Mouse (Mus musculus): ENCODE results near the gene Rarres2. TPM values are rescaled to one million over a fixed set of nuclear protein-coding genes. Genes with fewer than 3 reads are reported as not detected.

The Rarres2 gene
- 0.18 and 0.42 TPM in 2 replicates for total RNA-seq (2012; rRNA removed)

DNA sequence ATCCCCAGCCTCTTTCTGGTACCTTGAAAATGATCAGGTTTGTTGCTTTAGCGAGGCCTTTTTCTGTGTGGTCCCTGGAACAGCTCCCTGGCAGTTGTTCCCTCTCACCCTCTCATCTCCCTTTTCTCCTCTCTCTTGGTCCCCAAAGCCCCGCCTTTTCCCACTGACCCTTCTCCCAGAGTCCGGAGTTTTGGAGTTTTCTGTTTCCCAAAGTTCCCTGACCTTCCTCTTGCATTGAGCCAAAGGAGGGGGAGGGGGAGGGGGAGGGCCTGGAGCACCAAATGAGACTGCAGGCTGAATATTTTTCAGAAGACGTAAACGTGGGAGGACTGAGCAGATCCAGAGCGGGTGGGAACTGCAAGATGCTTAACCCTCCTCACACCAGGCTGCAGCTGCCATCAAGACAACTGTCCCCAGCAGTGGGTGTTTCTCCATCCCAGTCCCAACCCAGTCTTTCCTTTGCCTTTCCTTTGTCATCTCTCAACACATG lies at the start of gene Rarres2:
TSS of gene Rarres2 (minus strand) at position 218 of the 490 bp plus-strand sequence.
- no peaks in the 10 kb centered on the region for H3K4me1 ChIP-seq (ENCODE audit: control insufficient read depth in 2 of 2, insufficient read depth in 2 of 2, low read length in 2 of 2, poor library complexity in 1 of 2)
- no peak for DNase-seq (ENCODE audit: low read depth, low spot score)
- H3K4me3 ChIP-seq (ENCODE audit: insufficient read depth in 1 of 2, low read depth in 1 of 2, low read length in 2 of 2, poor library complexity in 1 of 2, severe bottlenecking in 1 of 2) = no peak within 1 kb of the TSS
- H3K36me3 ChIP-seq (ENCODE audit: control insufficient read depth, insufficient read depth, low read length, poor library complexity, severe bottlenecking) = no peaks in the 10 kb centered on the region
- no peak within 1 kb of the TSS for H3K9ac ChIP-seq (ENCODE audit: insufficient read depth, low read depth, low read length, poor library complexity, severe bottlenecking)
- H3K27ac ChIP-seq (ENCODE audit: insufficient read depth, low read depth, low read length, poor library complexity, severe bottlenecking) = no peak within 1 kb of the TSS
- TF ChIP-seq HCFC1 (IDR thresholded peaks at IDR 0.05; ENCODE audit: borderline replicate concordance, insufficient read depth, low read length) = no peak
- TF ChIP-seq MAFK (IDR thresholded peaks at IDR 0.05; ENCODE audit: insufficient read depth, low read depth, low read length) = no peak
- TF ChIP-seq ZNF384 (IDR thresholded peaks at IDR 0.05; ENCODE audit: low read depth, low read length) = no peak
- no peak for TF ChIP-seq ZC3H11A (IDR thresholded peaks at IDR 0.05; ENCODE audit: borderline replicate concordance, low read depth, low read length)
- TF ChIP-seq CHD2 (IDR thresholded peaks at IDR 0.05; ENCODE audit: low read depth, low read length) = no peak
- in situ Hi-C loops (cut with MboI; ENCODE audit: low sequenced_read_pairs in 2 of 2, unreplicated experiment in 2 of 2) = no loop called here
- H3K9me3 ChIP-seq (ENCODE audit: control insufficient read depth, insufficient read depth, low read depth, low read length) = no peaks in the 10 kb centered on the region

DNA sequence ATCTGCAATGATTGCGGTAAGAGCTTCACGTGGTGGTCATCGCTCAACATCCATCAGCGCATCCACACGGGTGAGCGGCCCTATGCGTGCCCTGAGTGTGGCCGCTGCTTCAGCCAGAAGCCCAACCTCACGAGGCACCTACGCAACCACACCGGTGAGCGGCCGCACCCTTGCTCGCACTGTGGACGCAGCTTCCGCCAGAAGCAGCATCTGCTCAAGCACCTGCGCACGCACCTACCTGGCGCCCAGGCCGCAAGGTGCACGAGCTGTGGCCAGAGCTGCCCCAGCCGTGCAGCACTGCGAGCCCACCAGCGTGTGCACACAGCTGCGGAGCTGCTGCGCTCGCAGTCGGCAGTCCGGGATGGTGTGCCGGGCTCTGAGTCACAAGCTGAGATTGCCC lies 47.4 kb upstream of the Rarres2 start:
- peak overlapping the region; percentile 53 for H3K9ac ChIP-seq (ENCODE audit: insufficient read depth, low read depth, low read length, poor library complexity, severe bottlenecking)
- H3K4me3 ChIP-seq (ENCODE audit: insufficient read depth in 1 of 2, low read depth in 1 of 2, low read length in 2 of 2, poor library complexity in 1 of 2, severe bottlenecking in 1 of 2) = peak overlapping the region; percentile 69 to 71
- no peak for TF ChIP-seq ZNF384 (IDR thresholded peaks at IDR 0.05; ENCODE audit: low read depth, low read length)
- no peak for TF ChIP-seq CHD2 (IDR thresholded peaks at IDR 0.05; ENCODE audit: low read depth, low read length)
- no peak for TF ChIP-seq HCFC1 (IDR thresholded peaks at IDR 0.05; ENCODE audit: borderline replicate concordance, insufficient read depth, low read length)
- TF ChIP-seq ZC3H11A (IDR thresholded peaks at IDR 0.05; ENCODE audit: borderline replicate concordance, low read depth, low read length) = no peak
- no peak for TF ChIP-seq MAFK (IDR thresholded peaks at IDR 0.05; ENCODE audit: insufficient read depth, low read depth, low read length)
- in situ Hi-C loops (cut with MboI; ENCODE audit: low sequenced_read_pairs in 2 of 2, unreplicated experiment in 2 of 2) = no loop called here
- peaks cover 0 to 11% of the 10 kb centered on the region in 2 experiments; a peak in 1 of 4 replicates for H3K4me1 ChIP-seq (ENCODE audit: control insufficient read depth in 2 of 2, insufficient read depth in 2 of 2, low read length in 2 of 2, poor library complexity in 1 of 2)
- peaks cover 7% of the 10 kb centered on the region; the same call in 1 of the 2 replicates for H3K36me3 ChIP-seq (ENCODE audit: control insufficient read depth, insufficient read depth, low read length, poor library complexity, severe bottlenecking)
- no peak for DNase-seq (ENCODE audit: low read depth, low spot score)
- no peak overlapping the region for H3K27ac ChIP-seq (ENCODE audit: insufficient read depth, low read depth, low read length, poor library complexity, severe bottlenecking)
- H3K9me3 ChIP-seq (ENCODE audit: control insufficient read depth, insufficient read depth, low read depth, low read length) = no peaks in the 10 kb centered on the region

DNA sequence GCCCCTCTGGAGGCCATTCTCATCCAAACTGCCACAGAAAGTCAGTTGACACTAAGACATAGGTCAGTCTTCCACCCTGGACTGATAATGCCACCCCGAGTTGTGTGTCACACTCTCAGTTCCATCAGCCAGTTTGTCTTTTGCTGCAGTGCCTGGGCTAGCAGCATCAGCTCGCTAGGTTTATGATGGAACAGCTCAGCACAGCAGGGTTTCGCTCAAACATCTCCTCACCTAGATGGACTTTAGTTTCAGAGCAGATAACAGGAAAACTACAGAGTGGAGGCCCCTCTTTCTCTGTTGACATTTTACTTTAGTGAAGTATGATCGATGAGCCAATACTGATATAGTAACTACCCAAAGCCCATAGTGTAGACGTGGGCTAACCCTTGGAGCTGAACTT lies 42.2 kb upstream of the Rarres2 start:
- in situ Hi-C loops (cut with MboI; ENCODE audit: low sequenced_read_pairs in 2 of 2, unreplicated experiment in 2 of 2) = no loop called here
- Histone ChIP-seq H3K27ac (ENCODE audit: insufficient read depth, low read depth, low read length, poor library complexity, severe bottlenecking) (no peak overlapping the region), H3K36me3 (ENCODE audit: control insufficient read depth, insufficient read depth, low read length, poor library complexity, severe bottlenecking) (peaks cover 4% of the 10 kb centered on the region; the same call in 1 of the 2 replicates), H3K9ac (ENCODE audit: insufficient read depth, low read depth, low read length, poor library complexity, severe bottlenecking) (no peak overlapping the region), H3K9me3 (ENCODE audit: control insufficient read depth, insufficient read depth, low read depth, low read length) (no peaks in the 10 kb centered on the region), H3K4me3 (ENCODE audit: insufficient read depth in 1 of 2, low read depth in 1 of 2, low read length in 2 of 2, poor library complexity in 1 of 2, severe bottlenecking in 1 of 2) (no peak overlapping the region), H3K4me1 (ENCODE audit: control insufficient read depth in 2 of 2, insufficient read depth in 2 of 2, low read length in 2 of 2, poor library complexity in 1 of 2) (peaks cover 0 to 7% of the 10 kb centered on the region in 2 experiments; a peak in 1 of 4 replicates)
- DNase-seq (ENCODE audit: low read depth, low spot score) = no peak
- TF ChIP-seq ZNF384 (IDR thresholded peaks at IDR 0.05; ENCODE audit: low read depth, low read length) (no peak), HCFC1 (IDR thresholded peaks at IDR 0.05; ENCODE audit: borderline replicate concordance, insufficient read depth, low read length) (no peak), CHD2 (IDR thresholded peaks at IDR 0.05; ENCODE audit: low read depth, low read length) (no peak), ZC3H11A (IDR thresholded peaks at IDR 0.05; ENCODE audit: borderline replicate concordance, low read depth, low read length) (no peak), MAFK (IDR thresholded peaks at IDR 0.05; ENCODE audit: insufficient read depth, low read depth, low read length) (no peak)

DNA sequence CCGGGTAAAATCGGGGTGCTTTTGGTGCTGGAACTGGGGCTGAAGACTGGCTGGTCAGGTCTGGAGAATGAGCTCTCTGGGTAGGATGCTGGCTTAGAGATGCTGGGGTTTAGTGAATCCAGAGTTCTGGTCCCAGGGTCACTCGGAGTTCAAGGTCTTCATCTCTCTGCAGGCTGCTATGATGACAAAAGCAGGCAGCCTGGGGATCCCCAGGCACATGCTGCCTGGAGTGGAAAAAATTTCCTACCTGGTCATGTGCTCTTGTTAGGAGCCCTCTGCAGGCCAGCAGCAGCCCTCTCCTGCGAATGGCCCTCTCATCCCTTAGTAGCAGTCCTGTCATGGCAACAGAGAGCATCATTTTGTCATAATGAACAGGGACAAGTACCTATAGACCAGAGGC lies 40.9 kb upstream of the Rarres2 start:
- Histone ChIP-seq H3K27ac (ENCODE audit: insufficient read depth, low read depth, low read length, poor library complexity, severe bottlenecking) (no peak overlapping the region), H3K9ac (ENCODE audit: insufficient read depth, low read depth, low read length, poor library complexity, severe bottlenecking) (no peak overlapping the region), H3K4me1 (ENCODE audit: control insufficient read depth in 2 of 2, insufficient read depth in 2 of 2, low read length in 2 of 2, poor library complexity in 1 of 2) (peaks cover 0 to 2% of the 10 kb centered on the region in 2 experiments; a peak in 1 of 4 replicates), H3K9me3 (ENCODE audit: control insufficient read depth, insufficient read depth, low read depth, low read length) (no peaks in the 10 kb centered on the region), H3K36me3 (ENCODE audit: control insufficient read depth, insufficient read depth, low read length, poor library complexity, severe bottlenecking) (no peaks in the 10 kb centered on the region), H3K4me3 (ENCODE audit: insufficient read depth in 1 of 2, low read depth in 1 of 2, low read length in 2 of 2, poor library complexity in 1 of 2, severe bottlenecking in 1 of 2) (no peak overlapping the region)
- no peak for TF ChIP-seq ZC3H11A (IDR thresholded peaks at IDR 0.05; ENCODE audit: borderline replicate concordance, low read depth, low read length)
- no peak for TF ChIP-seq CHD2 (IDR thresholded peaks at IDR 0.05; ENCODE audit: low read depth, low read length)
- no peak for TF ChIP-seq MAFK (IDR thresholded peaks at IDR 0.05; ENCODE audit: insufficient read depth, low read depth, low read length)
- TF ChIP-seq HCFC1 (IDR thresholded peaks at IDR 0.05; ENCODE audit: borderline replicate concordance, insufficient read depth, low read length) = no peak
- TF ChIP-seq ZNF384 (IDR thresholded peaks at IDR 0.05; ENCODE audit: low read depth, low read length) = no peak
- DNase-seq (ENCODE audit: low read depth, low spot score) = no peak
- in situ Hi-C loops (cut with MboI; ENCODE audit: low sequenced_read_pairs in 2 of 2, unreplicated experiment in 2 of 2) = no loop called here

All from ES-E14 (cell line).